Mouse (Mus musculus) cerebellum, postnatal 25 days (tissue): ENCODE results near the gene Slc48a1.

ENCODE experiments used
- DNase-seq, 2 experiments: peaks; one replicate each; pipeline ENCODE4 v3.0.0; 2021; ENCODE audit warnings: mixed read lengths in 2 of 2

Slc48a1 gene

DNA sequence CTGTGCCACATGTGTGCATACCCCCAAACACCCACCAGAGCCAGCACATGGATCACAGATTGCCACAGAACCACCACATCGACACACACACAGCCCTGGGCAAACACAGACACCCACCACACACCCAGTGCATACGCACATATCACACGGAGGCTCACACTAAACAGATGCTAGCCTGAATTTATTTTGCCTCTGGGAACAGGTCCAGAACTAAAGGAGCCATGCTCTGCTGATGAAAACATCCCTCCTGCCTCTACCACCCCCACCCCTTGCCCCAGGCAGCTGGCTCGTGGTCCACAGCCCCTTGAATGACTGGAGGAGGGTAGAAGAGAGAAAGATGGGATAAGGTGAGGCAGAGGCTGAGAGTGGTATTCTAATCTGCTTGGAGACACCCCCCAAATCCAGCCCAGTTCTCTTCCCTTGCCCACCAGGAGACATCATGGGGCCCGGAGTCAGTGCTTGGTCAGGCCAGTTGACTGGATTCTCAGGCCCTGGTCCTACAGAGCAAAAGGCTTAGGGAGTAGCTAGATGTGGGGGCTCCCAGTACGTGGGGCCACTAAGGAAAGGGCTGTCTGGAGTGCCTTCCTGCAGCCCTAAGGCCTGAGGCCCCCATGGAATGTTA, 50.0 kb downstream of the Slc48a1 start:
- no peak for DNase-seq

DNA sequence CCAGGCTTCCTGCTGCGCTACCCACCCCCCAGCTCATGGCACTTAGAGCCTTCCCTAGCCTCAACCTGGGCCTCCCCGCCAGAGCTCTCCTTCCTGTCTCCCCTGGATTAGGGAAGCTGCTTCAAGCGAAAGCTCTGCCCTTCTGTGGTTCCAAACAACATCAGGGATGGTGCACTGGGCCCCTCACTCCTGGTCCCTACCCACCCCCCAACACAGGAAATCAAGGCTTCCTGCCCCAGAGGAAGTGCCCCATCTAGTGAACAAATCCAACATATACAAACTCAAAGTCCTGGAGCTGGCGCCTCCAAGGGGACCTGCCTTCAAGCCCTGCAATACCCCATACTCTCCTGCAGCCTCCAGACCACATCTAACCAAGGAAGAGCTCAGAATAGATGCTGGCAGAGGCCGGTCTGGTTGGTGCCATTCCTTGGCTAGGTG, 50.6 kb downstream of the Slc48a1 start:
- no peak for DNase-seq

DNA sequence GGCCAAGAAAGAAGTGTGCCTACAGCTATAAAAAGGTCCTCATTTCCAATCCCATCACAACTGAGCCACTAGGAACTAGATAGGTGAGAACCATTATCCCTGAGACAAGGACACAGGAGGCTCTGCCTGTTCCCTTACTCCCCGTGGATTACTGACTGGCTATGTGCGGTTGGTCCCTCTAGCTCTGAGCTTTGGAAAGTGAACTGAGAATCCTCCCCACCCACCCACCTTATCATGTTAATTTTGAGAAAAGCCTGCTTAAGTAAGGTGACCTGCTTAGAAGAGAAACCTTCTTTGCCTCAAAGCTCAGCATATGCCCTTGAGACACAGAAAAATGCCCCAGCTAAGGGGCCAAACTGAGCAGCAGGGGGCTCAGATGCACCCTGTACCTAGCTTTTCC, 51.1 kb downstream of the Slc48a1 start:
- DNase-seq: no peak

- no peak for DNase-seq
Measured at GRCm38 (mm10) chr15:97830253-97830787, 52.0 kb downstream of the Slc48a1 start.

DNA sequence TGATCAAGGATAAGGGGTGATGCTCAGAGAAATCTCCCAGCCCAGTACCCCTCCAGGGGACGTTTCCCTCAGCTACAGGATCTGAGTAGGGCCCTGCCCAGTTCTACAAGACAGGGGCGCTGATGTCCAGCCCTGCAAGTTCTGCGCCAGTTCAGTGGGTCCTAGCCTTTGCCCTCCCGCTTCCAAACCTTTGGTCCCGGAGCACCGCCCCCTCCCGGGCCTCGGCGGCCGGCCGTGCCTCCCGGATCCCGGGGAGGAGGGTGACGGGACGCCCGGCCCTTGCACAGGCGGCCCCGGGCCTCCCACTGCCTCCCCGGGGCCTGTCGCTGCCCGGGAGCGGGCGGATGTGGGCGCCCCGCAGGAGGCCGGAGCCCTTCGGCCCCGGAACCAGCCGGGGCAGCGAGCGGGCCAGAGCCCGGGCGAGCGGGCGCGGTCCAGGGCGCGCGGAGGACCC, 52.5 kb downstream of the Slc48a1 start:
- DNase-seq: peak; percentile 74 to 75

- peak; percentile 81 to 82 for DNase-seq
Measured at GRCm38 (mm10) chr15:97831242-97831986, 53.1 kb downstream of the Slc48a1 start.

DNA sequence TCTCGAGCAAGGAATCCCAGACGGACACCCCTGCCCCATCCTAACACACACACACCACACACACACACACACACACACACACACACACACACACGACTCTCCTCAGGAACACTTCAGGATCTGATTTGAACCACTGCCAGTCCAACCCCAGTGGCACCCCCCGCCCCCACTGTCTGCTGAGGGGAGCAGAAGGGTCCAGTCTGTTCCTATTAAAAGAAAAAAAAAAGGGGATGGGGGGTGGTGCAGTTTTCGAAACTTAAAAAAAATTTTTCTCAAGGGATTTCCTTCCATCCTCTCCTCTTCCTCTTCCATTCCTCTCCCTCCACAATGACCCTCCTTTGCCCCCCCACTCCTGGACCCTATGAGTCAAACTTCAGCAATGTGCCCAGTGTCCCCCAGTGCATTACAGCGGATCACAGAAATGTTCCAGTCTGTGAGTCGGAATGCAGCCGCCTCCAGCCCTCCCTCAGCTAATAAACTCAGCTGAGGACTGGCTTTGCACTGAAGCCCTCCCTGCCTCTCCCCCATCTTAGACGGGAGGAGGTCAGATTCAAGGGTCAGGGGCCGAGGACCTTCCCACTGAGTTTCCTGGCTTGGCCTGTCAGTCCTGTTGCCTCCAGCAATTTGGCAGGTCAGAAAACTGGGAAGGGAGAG, 53.8 kb downstream of the Slc48a1 start:
- no peak for DNase-seq

GRCm38 (mm10) chr15:97832764-97833479, 54.6 kb downstream of the Slc48a1 start:
- no peak for DNase-seq

DNA sequence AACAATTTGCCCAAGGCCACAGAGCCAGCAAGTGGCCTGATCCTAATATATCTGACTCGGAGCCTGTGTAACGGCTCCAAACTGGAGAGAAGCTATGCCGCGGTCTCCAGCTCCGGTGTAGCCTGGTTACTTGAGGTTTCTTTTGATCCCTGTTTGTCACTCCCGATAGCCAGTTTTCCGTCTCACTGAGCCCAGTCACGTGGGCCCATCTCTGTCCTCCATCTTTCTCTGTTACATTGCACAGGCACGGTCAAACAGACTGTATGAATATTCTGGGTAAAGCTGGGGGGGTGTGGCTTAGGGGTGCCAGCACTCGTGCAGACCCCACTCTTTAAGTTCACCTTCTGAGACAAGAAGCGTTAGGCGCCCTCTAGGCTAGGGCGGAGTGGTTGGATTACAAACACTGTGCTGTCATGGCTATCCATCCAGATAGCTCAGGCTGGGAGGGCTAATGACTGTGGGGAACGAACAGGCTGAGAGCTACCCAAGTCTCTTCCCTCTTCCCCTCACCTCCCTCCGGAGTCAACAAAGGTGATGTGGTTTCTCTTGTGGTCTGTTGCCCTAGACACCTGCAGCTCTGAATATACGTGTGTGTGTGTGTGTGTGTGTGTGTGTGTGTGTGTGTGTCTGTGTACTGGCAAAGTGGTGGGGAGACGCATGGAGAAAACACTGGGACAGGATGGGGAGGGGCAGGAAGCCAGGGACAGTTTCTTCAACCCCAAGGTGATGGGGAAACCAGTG, 58.0 kb downstream of the Slc48a1 start:
- DNase-seq: no peak

GRCm38 (mm10) chr15:97836894-97837247, 58.6 kb downstream of the Slc48a1 start:
- DNase-seq: no peak

DNA sequence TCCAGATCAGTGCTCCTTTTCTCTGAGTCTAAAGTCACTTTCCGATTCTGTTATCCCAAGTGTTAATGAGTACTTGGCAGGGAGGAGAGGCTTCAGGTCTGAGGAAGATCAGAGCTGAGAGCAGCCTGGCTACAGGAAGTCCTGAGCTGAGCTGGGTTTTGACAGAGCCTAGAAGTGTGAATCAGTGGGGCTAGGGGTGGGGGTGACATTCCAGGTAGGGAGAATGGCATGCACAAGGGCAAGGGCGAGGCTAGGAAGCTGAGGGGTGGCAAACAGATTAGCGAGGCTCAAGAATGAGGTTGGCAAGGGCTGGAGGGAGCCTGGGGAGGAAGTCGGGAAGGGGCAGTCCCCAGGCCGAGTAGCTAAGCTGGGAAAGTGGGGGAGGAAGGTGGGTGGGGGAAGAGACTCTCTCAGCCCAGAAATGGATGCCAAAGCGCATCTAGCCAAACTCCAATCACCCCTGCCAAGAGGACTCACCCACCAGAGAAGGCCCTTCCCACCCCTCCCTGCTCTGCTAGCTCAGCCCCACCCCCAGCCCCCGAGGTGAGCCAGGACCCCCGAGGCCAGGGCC, 59.3 kb downstream of the Slc48a1 start:
- DNase-seq: no peak

DNA sequence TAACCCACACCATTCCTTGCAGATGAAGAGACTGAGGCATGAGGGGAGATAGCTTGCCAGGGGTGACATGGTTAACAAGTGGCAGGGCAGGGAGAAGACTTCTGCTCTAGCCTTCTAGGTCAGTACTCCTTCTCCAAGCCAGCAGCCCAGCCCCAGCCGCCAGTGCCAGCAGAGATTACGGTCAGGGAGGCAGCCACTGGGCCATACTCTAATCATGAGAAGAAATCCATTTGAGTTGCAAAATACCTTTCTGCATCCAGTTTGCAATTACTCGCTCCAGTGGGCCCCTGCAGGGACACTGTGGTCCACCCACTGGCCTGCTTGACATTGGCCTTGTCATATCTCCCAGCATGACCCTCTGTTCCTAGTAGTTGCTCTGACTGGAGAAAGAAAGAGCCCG, 60.1 kb downstream of the Slc48a1 start:
- peak in 1 of 2 experiments; percentile 47 for DNase-seq

DNA sequence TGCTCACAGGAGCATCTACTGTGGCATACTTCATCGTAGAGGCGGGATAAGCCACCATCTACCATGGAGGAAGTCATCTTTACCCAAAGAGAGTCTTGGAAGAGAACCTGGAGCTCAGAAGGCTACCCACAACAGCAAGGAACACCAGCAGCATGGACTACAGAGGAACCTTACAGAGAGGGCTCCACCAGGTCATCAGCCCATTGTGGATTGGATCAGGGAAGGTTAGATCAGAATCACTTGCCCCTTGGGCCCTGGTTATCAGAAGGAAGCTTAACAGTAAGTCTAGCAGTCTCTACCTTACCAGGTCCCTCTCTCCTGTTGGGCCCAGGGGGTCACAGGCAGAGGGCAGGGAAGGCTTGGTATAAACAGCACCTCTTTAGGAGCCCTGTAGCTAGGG, 60.7 kb downstream of the Slc48a1 start:
- DNase-seq: no peak

DNA sequence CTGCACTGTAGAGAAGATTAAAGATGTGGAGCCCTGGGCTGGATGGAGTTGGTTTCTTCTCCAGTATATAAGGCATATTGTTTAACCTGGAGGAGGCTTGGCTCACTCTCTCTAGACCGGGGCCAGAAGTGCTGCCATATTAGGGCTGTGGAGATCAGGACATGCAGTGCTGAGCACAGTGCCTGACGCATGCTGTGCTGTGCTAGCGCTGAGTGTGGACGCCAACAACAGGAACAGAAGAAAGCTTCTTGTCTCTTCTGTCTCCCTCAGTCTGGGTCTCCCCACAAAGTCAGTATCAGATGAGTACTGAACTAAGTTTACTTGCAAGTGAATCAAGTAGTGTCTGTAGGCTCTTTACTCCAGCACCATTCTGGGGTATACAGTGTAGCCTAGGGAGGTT, 61.2 kb downstream of the Slc48a1 start:
- DNase-seq: no peak

GRCm38 (mm10) chr15:97839991-97840455, 61.7 kb downstream of the Slc48a1 start:
- no peak for DNase-seq

- DNase-seq: no peak
Measured at GRCm38 (mm10) chr15:97840781-97841180, 62.5 kb downstream of the Slc48a1 start.

DNA sequence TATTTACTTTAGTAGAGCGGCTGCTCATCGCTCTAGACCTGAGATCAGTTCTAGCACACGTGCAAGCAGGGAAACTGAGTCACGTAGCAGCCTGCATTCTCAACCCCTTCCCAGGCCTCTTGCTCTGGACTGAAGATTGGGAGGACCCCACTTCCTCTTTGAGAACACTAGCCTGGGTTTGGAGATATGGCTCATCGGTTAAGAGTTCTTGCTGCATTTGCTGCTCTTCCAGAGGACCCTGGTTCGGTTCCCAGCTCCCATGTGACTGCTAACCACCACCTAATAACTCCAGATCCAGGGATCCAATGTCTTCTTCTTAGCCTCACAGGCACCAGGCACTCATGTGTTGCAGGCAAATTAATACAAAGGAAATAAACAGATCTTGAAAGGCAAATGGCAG, 63.1 kb downstream of the Slc48a1 start:
- DNase-seq: no peak

DNA sequence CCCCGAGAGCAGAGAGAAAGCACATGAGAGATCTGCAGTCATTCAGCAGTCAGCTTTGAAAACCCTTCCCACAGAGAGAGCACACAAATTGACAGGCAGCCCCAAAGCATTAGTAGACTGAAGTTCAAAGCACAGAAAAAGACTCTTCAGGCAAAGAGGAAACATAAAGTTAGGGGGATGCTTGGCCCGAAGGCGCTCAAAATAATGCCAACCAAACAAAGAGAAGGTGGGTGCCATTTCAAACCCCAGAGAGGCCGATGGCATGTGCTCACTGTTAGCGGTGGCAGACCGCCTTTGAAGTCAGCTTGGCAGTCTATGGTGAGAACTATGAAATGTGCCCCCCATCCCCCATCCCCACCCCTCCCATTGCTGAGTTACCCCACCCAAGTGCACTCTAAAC, 63.7 kb downstream of the Slc48a1 start:
- no peak for DNase-seq
